Mouse (Mus musculus): ENCODE measurements at regions not wholly inside any gene's neighbourhood (a gene's known extent, or its start where the extent isn't known, plus 50 kb on each side); places are given as distances from the start of the nearest gene placed in this dataset.

GRCm38 (mm10) chr10:117569301-117570079 lies 59.8 kb upstream of the Cpm start:
- Histone ChIP-seq H3K9me3 (ENCODE audit: control insufficient read depth, low read length) (peaks cover 3% of the 10 kb centered on the region; the same call in 1 of the 2 replicates), H3K36me3 (ENCODE audit: control insufficient read depth, insufficient read depth, low read length) (no peaks in the 10 kb centered on the region), H3K4me3 (ENCODE audit: control insufficient read depth in 1 of 2, insufficient read depth in 1 of 2, low read depth in 1 of 2, low read length in 2 of 2) (no peak overlapping the region), H3K4me2 (ENCODE audit: low read length) (no peak overlapping the region), H3K4me1 (ENCODE audit: control insufficient read depth in 2 of 2, insufficient read depth in 2 of 2, low read length in 2 of 2) (peaks cover 3 to 12% of the 10 kb centered on the region in 2 experiments; a peak in 3 of 4 replicates), H3K27me3 (ENCODE audit: control insufficient read depth, insufficient read depth, low read length) (peaks cover 35% of the 10 kb centered on the region), H3K9ac (ENCODE audit: low read length) (no peak overlapping the region), H3K27ac (replicated peaks in 1 of 2; ENCODE audit: control insufficient read depth in 1 of 2, insufficient read depth in 1 of 2, low read depth in 2 of 2, low read length in 2 of 2) (no peak overlapping the region)
- ATAC-seq (ENCODE audit: insufficient number of reproducible peaks, insufficient read depth, low FRiP score, low read depth): no peak
- 68% methylated on average over 11 of the region's 11 CpGs for WGBS

DNA sequence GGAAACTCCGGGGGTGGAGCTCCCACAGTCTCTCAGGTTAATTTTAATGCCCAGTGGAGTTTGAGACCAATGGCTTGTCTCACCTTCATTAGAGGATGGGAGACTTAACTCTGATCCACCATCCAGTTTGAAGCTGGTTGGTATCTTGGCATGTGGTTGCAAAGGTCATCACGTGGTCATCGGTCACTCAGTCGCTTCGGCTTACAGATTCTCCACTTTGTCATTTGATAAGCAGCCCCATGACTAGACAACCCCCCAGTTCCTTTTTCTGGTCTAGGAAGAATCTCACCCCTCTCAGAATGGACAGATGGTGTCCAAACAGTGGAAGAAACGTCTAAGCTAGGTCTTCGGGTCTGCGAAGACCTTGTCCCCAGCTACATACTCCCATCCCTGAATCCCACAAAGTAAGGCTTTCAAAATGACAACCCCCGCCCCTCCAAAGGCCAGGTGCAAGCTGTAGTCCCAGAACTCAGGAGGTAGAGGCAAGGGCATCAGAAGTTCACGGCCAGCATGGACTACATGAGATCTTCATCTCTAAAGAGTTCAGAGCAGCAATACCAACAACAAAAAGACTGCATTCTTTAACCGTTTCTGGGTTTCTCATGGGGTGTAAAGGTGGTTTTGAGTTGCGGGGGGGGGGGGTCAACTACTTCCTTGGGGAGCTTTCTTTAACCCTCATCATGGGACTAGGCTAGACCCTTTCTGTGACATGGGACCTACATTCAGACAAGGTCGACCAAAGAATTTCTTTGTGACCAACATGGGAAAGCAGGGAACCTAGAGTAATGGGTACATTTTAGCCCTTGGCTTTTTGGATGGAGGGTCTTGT lies 60.6 kb upstream of the Cpm start:
- no peak for ATAC-seq (ENCODE audit: insufficient number of reproducible peaks, insufficient read depth, low FRiP score, low read depth)
- Histone ChIP-seq H3K4me3 (ENCODE audit: control insufficient read depth in 1 of 2, insufficient read depth in 1 of 2, low read depth in 1 of 2, low read length in 2 of 2) (no peak overlapping the region), H3K9me3 (ENCODE audit: control insufficient read depth, low read length) (peaks cover 3% of the 10 kb centered on the region; the same call in 1 of the 2 replicates), H3K27me3 (ENCODE audit: control insufficient read depth, insufficient read depth, low read length) (peaks cover 35% of the 10 kb centered on the region), H3K27ac (replicated peaks in 1 of 2; ENCODE audit: control insufficient read depth in 1 of 2, insufficient read depth in 1 of 2, low read depth in 2 of 2, low read length in 2 of 2) (no peak overlapping the region), H3K36me3 (ENCODE audit: control insufficient read depth, insufficient read depth, low read length) (no peaks in the 10 kb centered on the region), H3K4me2 (ENCODE audit: low read length) (no peak overlapping the region), H3K9ac (ENCODE audit: low read length) (no peak overlapping the region), H3K4me1 (ENCODE audit: control insufficient read depth in 2 of 2, insufficient read depth in 2 of 2, low read length in 2 of 2) (peaks cover 3 to 12% of the 10 kb centered on the region in 2 experiments; a peak in 3 of 4 replicates)
- 83% methylated on average over 13 of the region's 13 CpGs for WGBS

DNA sequence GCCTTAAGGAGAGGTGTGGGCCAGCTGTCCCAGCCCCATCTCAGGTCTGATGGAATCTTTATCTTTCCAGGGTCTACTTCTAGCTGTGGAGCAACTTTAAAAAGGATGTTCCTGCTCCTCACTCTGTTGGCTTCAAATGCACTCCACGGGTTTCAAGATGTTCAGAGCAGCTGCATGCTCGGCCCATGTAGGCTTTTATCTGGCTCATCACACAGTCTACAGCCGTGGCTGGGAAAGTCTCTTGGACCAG lies 61.2 kb upstream of the Cpm start:
- Histone ChIP-seq H3K4me2 (ENCODE audit: low read length) (no peak overlapping the region), H3K4me1 (ENCODE audit: control insufficient read depth in 2 of 2, insufficient read depth in 2 of 2, low read length in 2 of 2) (peaks cover 3 to 12% of the 10 kb centered on the region in 2 experiments; a peak in 3 of 4 replicates), H3K9ac (ENCODE audit: low read length) (no peak overlapping the region), H3K27me3 (ENCODE audit: control insufficient read depth, insufficient read depth, low read length) (peaks cover 33% of the 10 kb centered on the region), H3K9me3 (ENCODE audit: control insufficient read depth, low read length) (peaks cover 3% of the 10 kb centered on the region; the same call in 1 of the 2 replicates), H3K36me3 (ENCODE audit: control insufficient read depth, insufficient read depth, low read length) (no peaks in the 10 kb centered on the region), H3K4me3 (ENCODE audit: control insufficient read depth in 1 of 2, insufficient read depth in 1 of 2, low read depth in 1 of 2, low read length in 2 of 2) (no peak overlapping the region), H3K27ac (replicated peaks in 1 of 2; ENCODE audit: control insufficient read depth in 1 of 2, insufficient read depth in 1 of 2, low read depth in 2 of 2, low read length in 2 of 2) (no peak overlapping the region)
- WGBS: 79% methylated on average over 3 of the region's 3 CpGs
- ATAC-seq (ENCODE audit: insufficient number of reproducible peaks, insufficient read depth, low FRiP score, low read depth): no peak

- no peak for ATAC-seq (ENCODE audit: insufficient number of reproducible peaks, insufficient read depth, low FRiP score, low read depth)
- no peaks in the 10 kb centered on the region for H3K36me3 ChIP-seq (ENCODE audit: control insufficient read depth, insufficient read depth, low read length)
- H3K27me3 ChIP-seq (ENCODE audit: control insufficient read depth, insufficient read depth, low read length): peaks cover 28% of the 10 kb centered on the region
- H3K9ac ChIP-seq (ENCODE audit: low read length): no peak overlapping the region
- WGBS: 86% methylated on average over 8 of the region's 8 CpGs
- H3K9me3 ChIP-seq (ENCODE audit: control insufficient read depth, low read length): peaks cover 3% of the 10 kb centered on the region; the same call in 1 of the 2 replicates
- no peak overlapping the region for H3K27ac ChIP-seq (replicated peaks in 1 of 2; ENCODE audit: control insufficient read depth in 1 of 2, insufficient read depth in 1 of 2, low read depth in 2 of 2, low read length in 2 of 2)
- H3K4me2 ChIP-seq (ENCODE audit: low read length): no peak overlapping the region
- H3K4me1 ChIP-seq (ENCODE audit: control insufficient read depth in 2 of 2, insufficient read depth in 2 of 2, low read length in 2 of 2): peaks cover 3 to 12% of the 10 kb centered on the region in 2 experiments; a peak in 3 of 4 replicates
- H3K4me3 ChIP-seq (ENCODE audit: control insufficient read depth in 1 of 2, insufficient read depth in 1 of 2, low read depth in 1 of 2, low read length in 2 of 2): no peak overlapping the region
Observed at GRCm38 (mm10) chr10:117567379-117568137, 61.7 kb upstream of the Cpm start.

DNA sequence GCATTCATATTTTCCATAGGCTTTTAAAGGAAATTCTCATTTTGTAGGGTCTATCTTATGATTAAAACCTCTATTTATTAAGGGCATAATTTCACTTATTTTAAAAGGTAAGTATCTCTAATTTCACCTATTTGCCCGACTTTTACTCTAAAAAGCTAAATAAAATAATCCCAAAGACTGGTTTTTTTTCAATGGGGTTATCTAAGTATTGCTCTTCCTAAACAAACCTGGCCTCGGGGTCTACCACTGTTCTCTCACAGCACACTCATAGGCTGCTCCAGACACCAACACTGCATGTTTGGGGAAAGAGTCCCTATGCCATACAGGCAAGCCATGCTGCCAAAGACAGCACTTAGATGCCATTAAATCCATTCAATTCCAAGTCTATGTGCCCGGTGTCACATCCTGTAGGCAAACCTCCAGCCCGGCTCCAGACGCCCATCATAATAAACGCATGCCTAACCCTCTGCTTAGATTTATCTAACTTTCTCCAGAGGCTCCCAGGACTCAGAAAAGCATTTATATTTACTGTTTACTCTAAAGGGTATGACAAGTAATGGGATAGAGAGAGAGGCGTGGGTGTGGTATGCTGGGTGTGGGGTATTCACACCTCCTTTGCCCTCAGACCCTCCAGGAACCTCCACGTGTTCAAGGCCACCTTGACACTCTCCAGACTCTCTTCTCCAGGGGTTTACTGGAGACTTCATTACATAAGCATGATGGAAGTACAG lies 62.5 kb upstream of the Cpm start:
- Histone ChIP-seq H3K27me3 (ENCODE audit: control insufficient read depth, insufficient read depth, low read length) (peaks cover 21% of the 10 kb centered on the region), H3K9ac (ENCODE audit: low read length) (no peak overlapping the region), H3K4me3 (ENCODE audit: control insufficient read depth in 1 of 2, insufficient read depth in 1 of 2, low read depth in 1 of 2, low read length in 2 of 2) (no peak overlapping the region), H3K36me3 (ENCODE audit: control insufficient read depth, insufficient read depth, low read length) (no peaks in the 10 kb centered on the region), H3K27ac (replicated peaks in 1 of 2; ENCODE audit: control insufficient read depth in 1 of 2, insufficient read depth in 1 of 2, low read depth in 2 of 2, low read length in 2 of 2) (no peak overlapping the region), H3K9me3 (ENCODE audit: control insufficient read depth, low read length) (peaks cover 3% of the 10 kb centered on the region; the same call in 1 of the 2 replicates), H3K4me1 (ENCODE audit: control insufficient read depth in 2 of 2, insufficient read depth in 2 of 2, low read length in 2 of 2) (peaks cover 3 to 8% of the 10 kb centered on the region in 2 experiments; a peak in 3 of 4 replicates), H3K4me2 (ENCODE audit: low read length) (no peak overlapping the region)
- 84% methylated on average over 8 of the region's 8 CpGs for WGBS
- no peak for ATAC-seq (ENCODE audit: insufficient number of reproducible peaks, insufficient read depth, low FRiP score, low read depth)

- Histone ChIP-seq H3K4me1 (ENCODE audit: control insufficient read depth in 2 of 2, insufficient read depth in 2 of 2, low read length in 2 of 2) (peaks cover 3% of the 10 kb centered on the region in 2 experiments; a peak in 2 of 4 replicates), H3K4me3 (ENCODE audit: control insufficient read depth in 1 of 2, insufficient read depth in 1 of 2, low read depth in 1 of 2, low read length in 2 of 2) (no peak overlapping the region), H3K9ac (ENCODE audit: low read length) (no peak overlapping the region), H3K27ac (replicated peaks in 1 of 2; ENCODE audit: control insufficient read depth in 1 of 2, insufficient read depth in 1 of 2, low read depth in 2 of 2, low read length in 2 of 2) (no peak overlapping the region), H3K27me3 (ENCODE audit: control insufficient read depth, insufficient read depth, low read length) (peaks cover 19% of the 10 kb centered on the region; the same call in 1 of the 2 replicates), H3K36me3 (ENCODE audit: control insufficient read depth, insufficient read depth, low read length) (no peaks in the 10 kb centered on the region), H3K4me2 (ENCODE audit: low read length) (no peak overlapping the region), H3K9me3 (ENCODE audit: control insufficient read depth, low read length) (peaks cover 3% of the 10 kb centered on the region; the same call in 1 of the 2 replicates)
- no peak for ATAC-seq (ENCODE audit: insufficient number of reproducible peaks, insufficient read depth, low FRiP score, low read depth)
- 83% methylated on average over 3 of the region's 3 CpGs for WGBS
Observed at GRCm38 (mm10) chr10:117566204-117566603, 63.1 kb upstream of the Cpm start.
